In genomic region chr10:56210343-56210742, GRCm38 (mm10) we compare ENCODE assay signal across 34 mouse cellular contexts.
"Had no signal": no experiment of that assay in that cellular context is flagged by ENCODE, and none has a peak within 500 bp of the region (broad histone marks: within the 10 kb centered on the region; RNA-seq: fewer than 3 reads in every experiment).

No protein-coding gene starts in this region.

- ATAC-seq: hindbrain, embryonic 16.5 days; hindbrain, postnatal 0 days; inflammation-experienced regulatory T-cells, adult 6 months; intestine, embryonic 15.5 days; intestine, postnatal 0 days had no signal

- H3K36me3 ChIP-seq: heart, embryonic 13.5 days; heart, embryonic 15.5 days; hindbrain, embryonic 12.5 days; hindbrain, embryonic 15.5 days; intestine, embryonic 15.5 days; kidney, embryonic 15.5 days had no signal

- H3K4me1 ChIP-seq: heart, embryonic 10.5 days; heart, embryonic 12.5 days; heart, embryonic 13.5 days; heart, embryonic 15.5 days; hindbrain, embryonic 10.5 days; hindbrain, embryonic 12.5 days; hindbrain, embryonic 13.5 days; hindbrain, embryonic 15.5 days; intestine, embryonic 15.5 days; kidney, embryonic 15.5 days had no signal

- H3K4me2 ChIP-seq: heart, embryonic 11.5 days; heart, embryonic 12.5 days; heart, embryonic 13.5 days; heart, embryonic 15.5 days; hindbrain, embryonic 12.5 days; hindbrain, embryonic 13.5 days; hindbrain, embryonic 14.5 days; hindbrain, embryonic 15.5 days; intestine, embryonic 15.5 days; kidney, embryonic 15.5 days had no signal

- H3K27ac ChIP-seq: heart, embryonic 10.5 days; heart, embryonic 13.5 days; heart, embryonic 15.5 days; hindbrain, embryonic 10.5 days; hindbrain, embryonic 12.5 days; hindbrain, embryonic 13.5 days; hindbrain, embryonic 14.5 days; hindbrain, embryonic 15.5 days; hindbrain, postnatal 0 days; intestine, embryonic 15.5 days; kidney, embryonic 15.5 days; kidney, postnatal 0 days; layer of hippocampus, adult 2 months had no signal

- H3K9ac ChIP-seq: heart, embryonic 12.5 days; heart, embryonic 13.5 days; heart, embryonic 15.5 days; hindbrain, embryonic 12.5 days; hindbrain, embryonic 13.5 days; hindbrain, embryonic 14.5 days; hindbrain, embryonic 15.5 days; intestine, embryonic 15.5 days; kidney, embryonic 15.5 days had no signal

- H3K4me3 ChIP-seq: heart, embryonic 10.5 days; heart, embryonic 12.5 days; heart, embryonic 13.5 days; heart, embryonic 15.5 days; hindbrain, embryonic 10.5 days; hindbrain, embryonic 12.5 days; hindbrain, embryonic 13.5 days; hindbrain, embryonic 15.5 days; intestine, embryonic 15.5 days; kidney, embryonic 15.5 days; layer of hippocampus, adult 2 months had no signal

- H3K27me3 ChIP-seq: heart, embryonic 12.5 days; heart, embryonic 13.5 days; heart, embryonic 15.5 days; hindbrain, embryonic 12.5 days; hindbrain, embryonic 13.5 days; hindbrain, embryonic 15.5 days; intestine, embryonic 15.5 days; kidney, embryonic 15.5 days had no signal

- H3K9me3 ChIP-seq: heart, embryonic 10.5 days; heart, embryonic 12.5 days; heart, embryonic 13.5 days; heart, embryonic 15.5 days; hindbrain, embryonic 10.5 days; hindbrain, embryonic 12.5 days; hindbrain, embryonic 13.5 days; hindbrain, embryonic 15.5 days; intestine, embryonic 15.5 days; kidney, embryonic 15.5 days had no signal

- DNase-seq: heart, postnatal 10 days; heart, postnatal 14 days; heart, postnatal 36 days; heart, postnatal 4 days; kidney, adult 11 months; kidney, adult 18-20 months; kidney, adult 2 months; kidney, adult 8-10 months; kidney, adult 9 months; kidney, postnatal 10 days; kidney, postnatal 14 days; kidney, postnatal 25 days; kidney, postnatal 36 days; kidney, postnatal 4 days; layer of hippocampus, adult 9-11 months; layer of hippocampus, postnatal 36 days had no signal
